Mouse (Mus musculus) T-helper 1 cell (primary cell): ENCODE data around the gene Cask.

Experiments
- in situ Hi-C: fragments of 300-600 bp; cut with MboI, MseI; formaldehyde crosslinking; loops from one replicate; pipeline ENCODE4 v1.15.1; 2025; ENCODE audit warnings: high pct_unique_total_duplicates

The Cask gene

GRCm38 (mm10) chrX:13638894-13639293, 212.3 kb downstream of the Cask start:
- in situ Hi-C loops: no loop called here

- in situ Hi-C loops: no loop called here
Measured at GRCm38 (mm10) chrX:13636398-13636797, 214.8 kb downstream of the Cask start.

GRCm38 (mm10) chrX:13631599-13632283, 219.4 kb downstream of the Cask start, which contains the start of gene Gpr34:
Gpr34 (plus strand) TSS chrX:13632089.
- in situ Hi-C loops: no loop called here

- in situ Hi-C loops: no loop called here
Measured at GRCm38 (mm10) chrX:13622654-13623053, 228.5 kb downstream of the Cask start.

GRCm38 (mm10) chrX:13621473-13621872, 229.7 kb downstream of the Cask start:
- in situ Hi-C loops: no loop called here

- in situ Hi-C loops: no loop called here
Measured at GRCm38 (mm10) chrX:13618476-13618875, 232.7 kb downstream of the Cask start.

- in situ Hi-C loops: no loop called here
Measured at GRCm38 (mm10) chrX:13617294-13617693, 233.9 kb downstream of the Cask start.

GRCm38 (mm10) chrX:13616726-13617125, 234.4 kb downstream of the Cask start:
- in situ Hi-C loops: no loop called here

GRCm38 (mm10) chrX:13612115-13612514, 239.1 kb downstream of the Cask start:
- in situ Hi-C loops: no loop called here

- in situ Hi-C loops: no loop called here
Measured at GRCm38 (mm10) chrX:13611114-13611513, 240.1 kb downstream of the Cask start.

GRCm38 (mm10) chrX:13607752-13608151, 243.4 kb downstream of the Cask start:
- in situ Hi-C loops: no loop called here

GRCm38 (mm10) chrX:13606741-13607140, 244.4 kb downstream of the Cask start:
- in situ Hi-C loops: no loop called here

- in situ Hi-C loops: no loop called here
Measured at GRCm38 (mm10) chrX:13599966-13600365, 251.2 kb downstream of the Cask start.

- in situ Hi-C loops: no loop called here
Measured at GRCm38 (mm10) chrX:13599373-13599772, 251.8 kb downstream of the Cask start.

GRCm38 (mm10) chrX:13577647-13578046, 273.5 kb downstream of the Cask start:
- in situ Hi-C loops: no loop called here

GRCm38 (mm10) chrX:13576606-13577005, 274.6 kb downstream of the Cask start:
- in situ Hi-C loops: no loop called here

GRCm38 (mm10) chrX:13574872-13575271, 276.3 kb downstream of the Cask start:
- in situ Hi-C loops: no loop called here

GRCm38 (mm10) chrX:13574298-13574697, 276.9 kb downstream of the Cask start:
- in situ Hi-C loops: no loop called here

- in situ Hi-C loops: no loop called here
Measured at GRCm38 (mm10) chrX:13554504-13554903, 296.7 kb downstream of the Cask start.

GRCm38 (mm10) chrX:13552288-13552687, 298.9 kb downstream of the Cask start:
- in situ Hi-C loops: no loop called here

GRCm38 (mm10) chrX:13551566-13551965, 299.6 kb downstream of the Cask start:
- in situ Hi-C loops: no loop called here

- in situ Hi-C loops: no loop called here
Measured at GRCm38 (mm10) chrX:13549100-13549499, 302.1 kb downstream of the Cask start.

- in situ Hi-C loops: no loop called here
Measured at GRCm38 (mm10) chrX:13521288-13521687, 329.9 kb downstream of the Cask start.

- in situ Hi-C loops: no loop called here
Measured at GRCm38 (mm10) chrX:13520566-13520965, 330.6 kb downstream of the Cask start.
